Mouse (Mus musculus) heart, adult 2 months (tissue): ENCODE results near the gene Tmem50b. TPM values are rescaled to one million over a fixed set of nuclear protein-coding genes. Genes with fewer than 3 reads are reported as not detected.

ENCODE experiments used
- DNase-seq, 2 experiments: peaks; one replicate each; pipeline ENCODE4 v3.0.0; 2021
- H3K27ac ChIP-seq: fragments of 200-600 bp; 2 replicates; pipeline ENCODE4 v1.8.1; 2022
- H3K27me3 ChIP-seq: fragments of 200-500 bp; 2 replicates; pipeline ENCODE4 v1.6.1; 2012; ENCODE audit warnings: mild to moderate bottlenecking, low read length, inconsistent platforms, mixed read lengths; ENCODE audit not compliant: control insufficient read depth, insufficient read depth
- H3K36me3 ChIP-seq: fragments of 200-500 bp; 2 replicates; pipeline ENCODE4 v1.6.1; 2012; ENCODE audit warnings: low read length, inconsistent platforms; ENCODE audit not compliant: control insufficient read depth, insufficient read depth
- H3K4me1 ChIP-seq: fragments of 200-500 bp; 2 replicates; pipeline ENCODE4 v1.6.1; 2011; ENCODE audit warnings: low read length; ENCODE audit not compliant: control insufficient read depth, insufficient read depth
- H3K4me3 ChIP-seq: fragments of 200-600 bp; 2 replicates; pipeline ENCODE4 v1.8.1; 2022
- H3K79me2 ChIP-seq: fragments of 200-500 bp; replicated peaks from 2 replicates; pipeline ENCODE4 v1.6.1; 2012; ENCODE audit warnings: mild to moderate bottlenecking, inconsistent platforms, low read length, moderate library complexity, mixed read lengths; ENCODE audit not compliant: control insufficient read depth, insufficient read depth
- H3K9ac ChIP-seq: fragments of 200-500 bp; 2 replicates; pipeline ENCODE4 v1.6.1; 2012; ENCODE audit warnings: low read depth, mild to moderate bottlenecking, control low read depth, inconsistent platforms, low read length, mixed read lengths
- CTCF ChIP-seq: fragments of 200-600 bp; IDR thresholded peaks from 2 replicates; pipeline ENCODE4 v1.8.1; 2022; ENCODE audit warnings: antibody characterized with exemption, mild to moderate bottlenecking, moderate library complexity
- EP300 ChIP-seq: fragments of 200-500 bp; IDR thresholded peaks from 2 replicates; pipeline ENCODE4 v1.6.1; 2011; ENCODE audit warnings: low read depth, low read length, control low read depth; ENCODE audit not compliant: insufficient read depth
- POLR2A ChIP-seq: fragments of 200-500 bp; IDR thresholded peaks from 2 replicates; pipeline ENCODE4 v1.6.1; 2011; ENCODE audit warnings: mild to moderate bottlenecking, low read depth, low read length, control low read depth; ENCODE audit not compliant: insufficient read depth
- WGBS: fragments of 180-500 bp; shearing (Covaris S2); methylation state at CpG from one replicate; pipeline ENCODE4 v1.1.7; 2018; 5-methylcytosine and 5-hydroxymethylcytosine counted together
- intact Hi-C: fragments of 180-260 bp; cut with DNase I; formaldehyde crosslinking; loops from one replicate; pipeline ENCODE4 v1.15.1; 2025
- polyA plus RNA-seq: library from polyadenylated mRNA; depleted of rRNA; stranded (reverse); fragments of >200 nt; gene quantifications from 2 replicates; pipeline ENCODE4 v1.2.3, GENCODE M21; 2012
- total RNA-seq, 2 experiments: library from RNA; stranded (reverse); gene quantifications; 2 replicates each; pipeline ENCODE4 v1.2.3; 2021

Tmem50b gene
- total and polyA plus RNA-seq, 3 experiments, result 47.0 to 63.4 (median 62.7) TPM

- intact Hi-C loops, result no loop called here
- TF ChIP-seq CTCF (no peak), EP300 (no peak), POLR2A (no peak)
Observed at GRCm38 (mm10) chr16:91629749-91630148, 32.1 kb upstream of the Tmem50b start.

DNA sequence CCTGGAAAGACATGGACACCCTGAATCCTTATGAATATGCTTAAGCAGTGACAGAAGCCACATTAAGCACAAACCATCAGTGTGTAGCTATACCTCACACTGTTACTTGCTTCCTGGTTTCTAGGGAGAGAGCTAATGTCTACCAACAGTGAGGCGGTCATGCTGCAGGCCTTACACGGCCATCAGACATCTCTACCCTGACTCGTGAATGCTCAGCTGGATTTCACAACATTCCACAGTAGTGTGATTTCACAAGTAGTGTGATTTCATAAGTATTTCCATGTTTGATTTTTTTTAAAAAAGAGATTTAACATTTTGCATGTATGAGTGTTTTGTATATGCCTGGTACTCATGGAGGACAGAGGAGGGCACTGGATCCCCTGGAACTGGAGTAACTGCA lies 31.1 kb upstream of the Tmem50b start:
- no peaks in the 10 kb centered on the region for H3K79me2 ChIP-seq
- intact Hi-C loops, result no loop called here
- no peaks in the 10 kb centered on the region for H3K4me1 ChIP-seq
- 89% methylated on average over 3 of the region's 3 CpGs for WGBS
- TF ChIP-seq CTCF (no peak), POLR2A (no peak), EP300 (no peak)
- H3K36me3 ChIP-seq, result no peaks in the 10 kb centered on the region
- no peak overlapping the region for H3K27ac ChIP-seq
- no peaks in the 10 kb centered on the region for H3K27me3 ChIP-seq
- H3K4me3 ChIP-seq, result no peak overlapping the region
- no peak overlapping the region for H3K9ac ChIP-seq
- no peak for DNase-seq

More at GRCm38 (mm10) chr16:91629749-91630148, 32.1 kb upstream of the Tmem50b start:
- Histone ChIP-seq H3K27ac (no peak overlapping the region), H3K4me3 (no peak overlapping the region), H3K9ac (no peak overlapping the region), H3K79me2 (no peaks in the 10 kb centered on the region), H3K4me1 (no peaks in the 10 kb centered on the region), H3K27me3 (no peaks in the 10 kb centered on the region), H3K36me3 (no peaks in the 10 kb centered on the region)
- WGBS, result 95% methylated on average over 4 of the region's 4 CpGs
- DNase-seq, result no peak

GRCm38 (mm10) chr16:91627831-91628230 lies 30.2 kb upstream of the Tmem50b start:
- TF ChIP-seq POLR2A (no peak), CTCF (no peak), EP300 (no peak)
- no peak for DNase-seq
- no peak overlapping the region for H3K4me3 ChIP-seq
- 71% methylated on average over 7 of the region's 7 CpGs for WGBS
- H3K27me3 ChIP-seq, result no peaks in the 10 kb centered on the region
- intact Hi-C loops, result no loop called here
- no peak overlapping the region for H3K9ac ChIP-seq
- no peak overlapping the region for H3K27ac ChIP-seq
- H3K36me3 ChIP-seq, result no peaks in the 10 kb centered on the region
- no peaks in the 10 kb centered on the region for H3K79me2 ChIP-seq
- H3K4me1 ChIP-seq, result no peaks in the 10 kb centered on the region

GRCm38 (mm10) chr16:91623074-91623473 lies 25.5 kb upstream of the Tmem50b start:
- Histone ChIP-seq H3K27me3 (no peaks in the 10 kb centered on the region), H3K4me1 (no peaks in the 10 kb centered on the region), H3K4me3 (no peak overlapping the region), H3K79me2 (no peaks in the 10 kb centered on the region), H3K9ac (no peak overlapping the region), H3K27ac (no peak overlapping the region), H3K36me3 (no peaks in the 10 kb centered on the region)
- TF ChIP-seq EP300 (no peak), POLR2A (no peak), CTCF (no peak)
- 92% methylated on average over 9 of the region's 9 CpGs for WGBS
- no peak for DNase-seq
- intact Hi-C loops, result no loop called here

GRCm38 (mm10) chr16:91620991-91621390 lies 23.4 kb upstream of the Tmem50b start:
- 84% methylated on average over 11 of the region's 11 CpGs for WGBS
- no peak for DNase-seq
- no peak overlapping the region for H3K9ac ChIP-seq
- intact Hi-C loops, result no loop called here
- H3K4me1 ChIP-seq, result no peaks in the 10 kb centered on the region
- no peak overlapping the region for H3K4me3 ChIP-seq
- TF ChIP-seq CTCF (no peak), POLR2A (no peak), EP300 (no peak)
- H3K27me3 ChIP-seq, result no peaks in the 10 kb centered on the region
- H3K36me3 ChIP-seq, result no peaks in the 10 kb centered on the region
- H3K79me2 ChIP-seq, result no peaks in the 10 kb centered on the region
- H3K27ac ChIP-seq, result no peak overlapping the region

GRCm38 (mm10) chr16:91620185-91620584 lies 22.6 kb upstream of the Tmem50b start:
- H3K79me2 ChIP-seq, result no peaks in the 10 kb centered on the region
- 89% methylated on average over 5 of the region's 5 CpGs for WGBS

More at GRCm38 (mm10) chr16:91620185-91620584, 22.6 kb upstream of the Tmem50b start:
- Histone ChIP-seq H3K4me3 (no peak overlapping the region), H3K27ac (no peak overlapping the region), H3K27me3 (no peaks in the 10 kb centered on the region), H3K9ac (no peak overlapping the region), H3K36me3 (no peaks in the 10 kb centered on the region), H3K4me1 (no peaks in the 10 kb centered on the region)
- TF ChIP-seq POLR2A, result no peak
- TF ChIP-seq CTCF, result no peak
- no peak for TF ChIP-seq EP300
- no peak for DNase-seq
- intact Hi-C loops, result no loop called here
